Mouse (Mus musculus) lung, postnatal 0 days (tissue): ENCODE data around the gene Gm37240.

ENCODE experiments used
- CTCF ChIP-seq: IDR thresholded peaks from 2 replicates; pipeline ENCODE4 v1.5.1; 2016; ENCODE audit warnings: antibody characterized with exemption, mild to moderate bottlenecking
- EP300 ChIP-seq: IDR thresholded peaks from 2 replicates; pipeline ENCODE4 v1.6.1; 2016; ENCODE audit warnings: antibody characterized with exemption, mild to moderate bottlenecking, control low read depth

DNA sequence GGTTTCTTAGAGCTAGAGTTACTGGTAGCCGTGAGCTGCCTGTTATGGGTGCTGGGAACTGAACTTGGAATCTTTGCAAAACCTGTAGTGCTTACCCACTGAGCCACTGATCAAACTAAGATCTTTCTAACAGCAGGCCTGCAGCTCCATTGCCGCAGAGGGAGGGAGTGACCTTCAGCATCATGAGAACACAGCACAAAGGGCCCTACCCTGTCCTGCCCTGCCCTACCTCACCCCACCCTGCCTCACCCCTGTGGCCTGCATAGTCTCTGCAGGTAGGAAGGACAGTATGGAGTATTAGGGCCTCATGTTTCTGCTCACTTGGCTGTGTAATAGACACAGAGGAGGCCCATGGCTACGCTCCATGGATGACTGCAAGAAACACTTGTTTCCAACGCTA lies 1248.5 kb downstream of the Gm37240 start:
- TF ChIP-seq CTCF (no peak), EP300 (no peak)
